Mouse (Mus musculus) CD4-positive helper T cell, adult 2 months (primary cell): Measurements from ENCODE around the gene Cdk14.

Source experiments
- DNase-seq: peaks from one replicate; pipeline ENCODE4 v3.0.0-alpha.2; 2012; ENCODE audit warnings: low read depth, missing footprints, low spot score

Cdk14 gene

GRCm38 (mm10) chr5:5419992-5420455 lies at the start of gene Cdk14:
TSS of gene Cdk14 (minus strand) at chr5:5420312.
- DNase-seq: peak; percentile 14

- DNase-seq: no peak
These were observed 45.1 kb upstream of the Cdk14 start for GRCm38 (mm10) chr5:5465256-5465655.

GRCm38 (mm10) chr5:5431746-5432438 lies 11.8 kb upstream of the Cdk14 start:
- DNase-seq: no peak

GRCm38 (mm10) chr5:5423723-5424171 lies 3.6 kb upstream of the Cdk14 start:
- DNase-seq: no peak

GRCm38 (mm10) chr5:5423081-5423480 lies 3.0 kb upstream of the Cdk14 start:
- DNase-seq: no peak

GRCm38 (mm10) chr5:5421439-5421838 lies 1.3 kb upstream of the Cdk14 start:
- DNase-seq: no peak

GRCm38 (mm10) chr5:5419253-5419652 lies 859 bp downstream of the Cdk14 start:
- no peak for DNase-seq

GRCm38 (mm10) chr5:5414835-5415234 lies 5.3 kb downstream of the Cdk14 start:
- no peak for DNase-seq

GRCm38 (mm10) chr5:5411886-5412285 lies 8.2 kb downstream of the Cdk14 start:
- no peak for DNase-seq

- no peak for DNase-seq
These were observed 18.1 kb downstream of the Cdk14 start for GRCm38 (mm10) chr5:5401986-5402385.

GRCm38 (mm10) chr5:5392786-5393185 lies 27.3 kb downstream of the Cdk14 start:
- DNase-seq: no peak

GRCm38 (mm10) chr5:5380731-5381718 lies 39.1 kb downstream of the Cdk14 start:
- no peak for DNase-seq

- no peak for DNase-seq
These were observed 40.0 kb downstream of the Cdk14 start for GRCm38 (mm10) chr5:5379870-5380730.

GRCm38 (mm10) chr5:5379501-5379869 lies 40.6 kb downstream of the Cdk14 start:
- no peak for DNase-seq

GRCm38 (mm10) chr5:5374393-5374792 lies 45.7 kb downstream of the Cdk14 start:
- DNase-seq: no peak

GRCm38 (mm10) chr5:5373541-5373940 lies 46.6 kb downstream of the Cdk14 start:
- DNase-seq: no peak

GRCm38 (mm10) chr5:5372936-5373335 lies 47.2 kb downstream of the Cdk14 start:
- DNase-seq: no peak

GRCm38 (mm10) chr5:5372354-5372753 lies 47.8 kb downstream of the Cdk14 start:
- DNase-seq: no peak

GRCm38 (mm10) chr5:5370322-5371082 lies 49.6 kb downstream of the Cdk14 start:
- DNase-seq: no peak

- no peak for DNase-seq
These were observed 51.5 kb downstream of the Cdk14 start for GRCm38 (mm10) chr5:5368389-5369164.
